Comparison of ENCODE assay signal across 8 mouse cellular contexts in the genomic region with DNA sequence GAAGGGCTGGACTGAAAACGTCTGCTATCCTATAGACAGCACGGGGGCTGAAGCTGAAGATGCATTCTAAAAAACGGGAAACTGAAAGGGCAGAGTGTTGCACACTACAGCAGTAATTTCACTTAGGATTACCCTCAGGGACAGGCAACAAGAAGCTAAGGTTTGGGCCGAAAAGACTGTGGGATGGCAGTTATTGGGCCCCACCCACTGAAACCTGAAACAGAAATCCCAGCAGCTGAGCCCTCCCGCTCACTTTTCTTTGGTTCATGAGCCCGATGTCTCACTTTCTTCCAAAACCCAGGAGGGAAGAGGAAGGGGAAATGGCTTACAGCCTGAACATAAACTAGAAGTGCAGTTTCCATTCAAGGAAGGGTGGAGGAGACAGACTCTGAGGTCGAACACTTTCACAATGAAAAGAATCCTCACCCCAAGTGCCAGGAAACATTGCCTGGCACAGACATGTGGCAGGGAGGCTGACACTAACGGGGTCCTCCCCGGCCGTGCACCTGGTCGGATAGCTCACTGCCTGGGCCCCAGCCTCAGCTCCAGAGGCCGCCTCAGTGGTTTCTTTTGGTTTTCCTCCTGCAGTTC. TPM values are rescaled to one million over a fixed set of nuclear protein-coding genes. Genes with fewer than 3 reads are reported as not detected.
DNase-seq lines count a peak whose midpoint lies in the region; ATAC-seq and TF ChIP-seq lines count a peak whose summit lies in the region.

No protein-coding gene starts in this region.

- H3K36me3 ChIP-seq in stomach, embryonic 14.5 days (ENCODE audit: control insufficient read depth, insufficient read depth, low read length), result no peaks in the 10 kb centered on the region
- no peaks in the 10 kb centered on the region for H3K36me3 ChIP-seq in stomach, postnatal 0 days (ENCODE audit: control insufficient read depth, insufficient read depth, low read length)
- H3K36me3 ChIP-seq in heart, embryonic 12.5 days, result peaks cover 5% of the 10 kb centered on the region
- H3K36me3 ChIP-seq in liver, embryonic 15.5 days (replicated peaks), result no peaks in the 10 kb centered on the region

- no peak overlapping the region for H3K9ac ChIP-seq in stomach, embryonic 14.5 days (replicated peaks; ENCODE audit: low read depth, low read length)
- H3K9ac ChIP-seq in stomach, postnatal 0 days (ENCODE audit: low read length), result no peak overlapping the region
- H3K9ac ChIP-seq in heart, embryonic 12.5 days, result 0 out of 2 replicates have a peak overlapping the region, but pooled peaks have one; percentile 33
- H3K9ac ChIP-seq in liver, embryonic 15.5 days, result no peak overlapping the region

- peak overlapping the region; percentile 10 for H3K4me2 ChIP-seq in stomach, embryonic 14.5 days (replicated peaks; ENCODE audit: low read depth, low read length)
- no peak overlapping the region for H3K4me2 ChIP-seq in stomach, postnatal 0 days (replicated peaks; ENCODE audit: low read depth)
- peak overlapping the region; percentile 25; the same call in 1 of the 2 replicates for H3K4me2 ChIP-seq in heart, embryonic 12.5 days
- H3K4me2 ChIP-seq in liver, embryonic 15.5 days, result peak overlapping the region; percentile 32

- 38% methylated on average over 12 of the region's 12 CpGs for WGBS in stomach, embryonic 14.5 days
- WGBS in stomach, postnatal 0 days, result 41% methylated on average over 12 of the region's 12 CpGs
- 43% methylated on average over 12 of the region's 12 CpGs for WGBS in heart, embryonic 12.5 days
- 12% methylated on average over 12 of the region's 12 CpGs for WGBS in liver, embryonic 15.5 days (ENCODE audit: insufficient replicate concordance)

- no peaks in the 10 kb centered on the region for H3K27me3 ChIP-seq in stomach, embryonic 14.5 days (ENCODE audit: control insufficient read depth, insufficient read depth, low read length)
- H3K27me3 ChIP-seq in stomach, postnatal 0 days (ENCODE audit: control insufficient read depth, insufficient read depth, low read length), result no peaks in the 10 kb centered on the region
- no peaks in the 10 kb centered on the region for H3K27me3 ChIP-seq in heart, embryonic 12.5 days (replicated peaks)
- H3K27me3 ChIP-seq in liver, embryonic 15.5 days, result peaks cover 6% of the 10 kb centered on the region

- TF ChIP-seq CTCF in stomach, postnatal 0 days (IDR thresholded peaks at IDR 0.05; ENCODE audit: low read depth), result no peak

- H3K4me1 ChIP-seq in stomach, embryonic 14.5 days (ENCODE audit: control insufficient read depth, insufficient read depth, low read length), result no peaks in the 10 kb centered on the region
- H3K4me1 ChIP-seq in stomach, postnatal 0 days (replicated peaks; ENCODE audit: control insufficient read depth, insufficient read depth), result no peaks in the 10 kb centered on the region
- H3K4me1 ChIP-seq in heart, embryonic 12.5 days (replicated peaks), result peaks cover 53% of the 10 kb centered on the region
- no peaks in the 10 kb centered on the region for H3K4me1 ChIP-seq in liver, embryonic 15.5 days (replicated peaks)

- no peak for DNase-seq in stomach, postnatal 0 days (ENCODE audit: low spot score)
- DNase-seq in thymus, postnatal 4 days, result peak; percentile 42
- DNase-seq in spleen, postnatal 10 days (ENCODE audit: low spot score in 2 of 2), result no peak
- DNase-seq in ovary, postnatal 36 days (ENCODE audit: low spot score), result no peak
- no peak for DNase-seq in urinary bladder, postnatal 25 days (ENCODE audit: low spot score)

- H3K4me3 ChIP-seq in stomach, embryonic 14.5 days (ENCODE audit: low read depth, low read length), result no peak overlapping the region
- no peak overlapping the region for H3K4me3 ChIP-seq in stomach, postnatal 0 days (ENCODE audit: low read depth, low read length)
- no peak overlapping the region for H3K4me3 ChIP-seq in heart, embryonic 12.5 days
- 0 out of 2 replicates have a peak overlapping the region, but pooled peaks have one; percentile 6 for H3K4me3 ChIP-seq in liver, embryonic 15.5 days (replicated peaks)

- 0 out of 2 replicates have a peak, but pooled peaks have one; percentile 37 for ATAC-seq in stomach, embryonic 14.5 days (ENCODE audit: insufficient number of reproducible peaks, insufficient read depth, low FRiP score, low read depth)
- no peak for ATAC-seq in stomach, postnatal 0 days (ENCODE audit: low FRiP score, low TSS enrichment)
- ATAC-seq in heart, embryonic 12.5 days (ENCODE audit: insufficient number of reproducible peaks, low FRiP score), result peak; percentile 43; the same call in 1 of the 2 replicates
- no peak for ATAC-seq in liver, embryonic 15.5 days (ENCODE audit: insufficient read depth)

- peak overlapping the region; percentile 16; the same call in 1 of the 2 replicates for H3K27ac ChIP-seq in stomach, embryonic 14.5 days (ENCODE audit: low read length)
- no peak overlapping the region; the same call in 1 of the 2 replicates for H3K27ac ChIP-seq in stomach, postnatal 0 days (replicated peaks)
- H3K27ac ChIP-seq in heart, embryonic 12.5 days (ENCODE audit: poor library complexity, severe bottlenecking), result peak overlapping the region; percentile 53
- no peak overlapping the region for H3K27ac ChIP-seq in liver, embryonic 15.5 days (replicated peaks)

- no peak for TF ChIP-seq EP300 in stomach, postnatal 0 days (optimal IDR thresholded peaks at IDR 0.05)

- no peaks in the 10 kb centered on the region for H3K9me3 ChIP-seq in stomach, embryonic 14.5 days (ENCODE audit: control insufficient read depth, low read depth, low read length)
- H3K9me3 ChIP-seq in stomach, postnatal 0 days (ENCODE audit: control insufficient read depth, low read length), result no peaks in the 10 kb centered on the region
- no peaks in the 10 kb centered on the region for H3K9me3 ChIP-seq in heart, embryonic 12.5 days (replicated peaks)
- no peaks in the 10 kb centered on the region for H3K9me3 ChIP-seq in liver, embryonic 15.5 days (replicated peaks)

RNA-seq across cellular contexts. Expression of a gene that starts 33.5 kb away (rescaled TPM):
- polyA plus RNA-seq in stomach, embryonic 14.5 days (2014; fragmentation: Nextera tagmentation; extraction: Ambion mirVana), result 13.6 and 14.8 TPM in 2 replicates
- 3.1 and 3.4 TPM in 2 replicates for polyA plus RNA-seq in stomach, postnatal 0 days (2015; fragmentation: Nextera tagmentation; extraction: Ambion mirVana)
- 43.1 and 47.7 TPM in 2 replicates for polyA plus RNA-seq in heart, embryonic 12.5 days (2016; fragmentation: Nextera tagmentation; extraction: Ambion mirVana)
- polyA plus RNA-seq in liver, embryonic 15.5 days (2015; fragmentation: Nextera tagmentation; extraction: Ambion mirVana), result 1.5 and 1.6 TPM in 2 replicates

Comparison
In these comparisons a context has a peak if more than half of its experiments do, and no peak if none do; other contexts are left out.
1. ATAC-seq: peak in stomach, embryonic 14.5 days (single experiment) and heart, embryonic 12.5 days (single experiment); none in stomach, postnatal 0 days (single experiment) and liver, embryonic 15.5 days (single experiment).
2. H3K27ac ChIP-seq: peak in stomach, embryonic 14.5 days (single experiment) and heart, embryonic 12.5 days (single experiment); none in stomach, postnatal 0 days (single experiment) and liver, embryonic 15.5 days (single experiment).